Mouse (Mus musculus): ENCODE results near the gene Ftl1.
"Not testable (repeated sequence)": the region's sequence is repeated elsewhere in the genome, so short reads cannot be mapped to it uniquely, and the experiment has no call there.

GRCm38 (mm10) chr7:45484985-45485384, 25.3 kb upstream of the Ftl1 start:
- TF ChIP-seq EP300 (IDR thresholded peaks at IDR 0.05; ENCODE audit: low read length); CTCF (conservative IDR thresholded peaks at IDR 0.05 in 1 of 2, IDR thresholded peaks at IDR 0.05 in 1 of 2; ENCODE audit: low read depth in 2 of 2, low read length in 2 of 2); SMC3 (IDR thresholded peaks at IDR 0.05; ENCODE audit: low read depth, low read length); CHD2 (IDR thresholded peaks at IDR 0.05; ENCODE audit: low read length); RCOR1 (conservative IDR thresholded peaks at IDR 0.05; ENCODE audit: low read depth, low read length); KAT2A (IDR thresholded peaks at IDR 0.05; ENCODE audit: insufficient replicate concordance, low read length); HCFC1 (IDR thresholded peaks at IDR 0.05; ENCODE audit: low read depth, low read length); TBP (conservative IDR thresholded peaks at IDR 0.05; ENCODE audit: low read depth, low read length): not testable (repeated sequence)

Measured in CH12.LX (cell line).